Mouse (Mus musculus) R1 (cell line): ENCODE results near the gene Gm29427.
A peak's percentile ranks its signal among the peaks of the same experiment; 100 is the strongest.

Source experiments
- DNase-seq: peaks from one replicate; pipeline ENCODE4 v3.0.0-alpha.2; 2018; ENCODE audit warnings: low read depth, low spot score

Gm29427 gene

GRCm38 (mm10) chr1:130715561-130716217, at the start of gene Gm29427:
TSS of gene Gm29427 (minus strand) at chr1:130715799.
- DNase-seq, result peak; percentile 99

- peak; percentile 20 for DNase-seq
Observed at GRCm38 (mm10) chr1:130764027-130764461, 48.4 kb upstream of the Gm29427 start.

- no peak for DNase-seq
Observed at GRCm38 (mm10) chr1:130762045-130762760, 46.6 kb upstream of the Gm29427 start.

- no peak for DNase-seq
Observed at GRCm38 (mm10) chr1:130761597-130761996, 46.0 kb upstream of the Gm29427 start.

- no peak for DNase-seq
Observed at GRCm38 (mm10) chr1:130759689-130760088, 44.1 kb upstream of the Gm29427 start.

GRCm38 (mm10) chr1:130746819-130747218, 31.2 kb upstream of the Gm29427 start:
- DNase-seq, result no peak

- peak; percentile 30 for DNase-seq
Observed at GRCm38 (mm10) chr1:130745591-130745990, 30.0 kb upstream of the Gm29427 start.

GRCm38 (mm10) chr1:130744961-130745360, 29.4 kb upstream of the Gm29427 start:
- no peak for DNase-seq

GRCm38 (mm10) chr1:130744217-130744616, 28.6 kb upstream of the Gm29427 start:
- no peak for DNase-seq

GRCm38 (mm10) chr1:130743775-130744174, 28.2 kb upstream of the Gm29427 start:
- no peak for DNase-seq

- DNase-seq, result no peak
Observed at GRCm38 (mm10) chr1:130742201-130742600, 26.6 kb upstream of the Gm29427 start.

- DNase-seq, result peak; percentile 59
Observed at GRCm38 (mm10) chr1:130740781-130741720, 25.5 kb upstream of the Gm29427 start.

GRCm38 (mm10) chr1:130740227-130740648, 24.6 kb upstream of the Gm29427 start:
- DNase-seq, result no peak

GRCm38 (mm10) chr1:130739636-130740035, 24.0 kb upstream of the Gm29427 start:
- no peak for DNase-seq

- no peak for DNase-seq
Observed at GRCm38 (mm10) chr1:130738551-130739106, 23.0 kb upstream of the Gm29427 start.

- no peak for DNase-seq
Observed at GRCm38 (mm10) chr1:130737916-130738315, 22.3 kb upstream of the Gm29427 start.

GRCm38 (mm10) chr1:130737411-130737881, 21.8 kb upstream of the Gm29427 start:
- peak; percentile 84 for DNase-seq

- no peak for DNase-seq
Observed at GRCm38 (mm10) chr1:130734852-130735251, 19.3 kb upstream of the Gm29427 start.

- DNase-seq, result peak; percentile 45
Observed at GRCm38 (mm10) chr1:130734452-130734851, 18.9 kb upstream of the Gm29427 start.

- DNase-seq, result no peak
Observed at GRCm38 (mm10) chr1:130733671-130734070, 18.1 kb upstream of the Gm29427 start.
